Mouse (Mus musculus): ENCODE data around the gene Olfr1302.

Gene Olfr1302

GRCm38 (mm10) chr2:111777129-111777528 lies at the start of gene Olfr1302:
TSS of gene Olfr1302 (plus strand) at chr2:111777429.
- no peak for DNase-seq

- DNase-seq, result no peak
Observed at GRCm38 (mm10) chr2:111750706-111751105, 26.5 kb upstream of the Olfr1302 start, which contains the start of gene Olfr1301. TSS of gene Olfr1301 (plus strand) at chr2:111751006.

- DNase-seq, result no peak
Observed at GRCm38 (mm10) chr2:111812936-111813335, 35.7 kb downstream of the Olfr1302 start.

GRCm38 (mm10) chr2:111820240-111820639 lies 43.0 kb downstream of the Olfr1302 start, which contains the start of gene Olfr1303:
TSS of gene Olfr1303 (minus strand) at chr2:111820340.
- DNase-seq, result no peak
